Mouse (Mus musculus): ENCODE data around the gene Fbxo24. TPM values are rescaled to one million over a fixed set of nuclear protein-coding genes. Genes with fewer than 3 reads are reported as not detected.

Fbxo24 gene
- polyA plus RNA-seq, 1 experiment, result 0.72 TPM

DNA sequence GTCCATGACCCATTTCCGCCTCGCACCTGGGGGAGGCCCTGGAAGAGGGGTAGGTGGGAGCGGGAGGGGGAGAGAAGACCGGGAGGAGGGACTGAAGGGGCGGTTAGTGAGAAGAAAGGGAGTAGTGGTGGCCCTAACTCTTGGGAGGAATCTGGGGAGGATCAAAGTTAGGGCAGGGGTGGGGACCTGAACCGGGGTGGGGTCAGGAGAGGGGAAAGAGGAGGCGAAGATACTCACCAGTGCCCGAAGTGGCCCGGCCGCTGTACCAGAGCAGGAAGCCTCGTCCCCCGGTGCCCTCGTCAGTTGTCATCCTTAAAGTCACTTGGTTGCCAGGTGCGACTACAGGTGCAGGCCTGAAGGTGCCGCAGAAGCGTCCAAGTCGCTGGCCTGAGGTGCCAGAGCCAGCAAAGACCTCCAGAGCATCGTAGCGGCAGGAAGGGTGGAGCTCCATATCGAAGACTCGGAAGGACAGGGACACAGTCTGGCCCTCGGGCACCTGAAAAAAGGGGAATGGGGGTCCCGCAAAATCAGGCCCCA, 20.1 kb downstream of the Fbxo24 start:
- peaks cover 9% of the 10 kb centered on the region for H3K36me3 ChIP-seq (ENCODE audit: control insufficient read depth, insufficient read depth)
- no peak overlapping the region for H3ac ChIP-seq (ENCODE audit: control insufficient read depth, insufficient read length)
- H3K27me3 ChIP-seq (ENCODE audit: control insufficient read depth, insufficient read depth, insufficient read length), result no peaks in the 10 kb centered on the region
- H3K4me2 ChIP-seq (ENCODE audit: low read depth), result no peak overlapping the region
- peaks cover 31% of the 10 kb centered on the region for H3K79me2 ChIP-seq (ENCODE audit: control insufficient read depth, insufficient read depth)
- H3K4me3 ChIP-seq, result no peak overlapping the region
- TF ChIP-seq TCF3 (IDR thresholded peaks at IDR 0.05; ENCODE audit: insufficient read length, low read depth), result no peak
- no peak for TF ChIP-seq POLR2A (IDR thresholded peaks at IDR 0.05; ENCODE audit: insufficient read length, low read depth)
- TF ChIP-seq TCF12 (IDR thresholded peaks at IDR 0.05; ENCODE audit: insufficient read depth, poor library complexity, severe bottlenecking), result no peak
- no peak for TF ChIP-seq USF1 (IDR thresholded peaks at IDR 0.05; ENCODE audit: low read depth)
- no peak for TF ChIP-seq MYOD1 (IDR thresholded peaks at IDR 0.05; ENCODE audit: control insufficient read depth in 1 of 3, insufficient read length in 2 of 3, low read depth in 2 of 3)
- TF ChIP-seq MAX (IDR thresholded peaks at IDR 0.05; ENCODE audit: low read depth), result no peak
- TF ChIP-seq MYOG (IDR thresholded peaks at IDR 0.05; ENCODE audit: control insufficient read depth in 1 of 3, insufficient read depth in 1 of 3, insufficient read length in 2 of 3, low read depth in 2 of 3), result no peak

DNA sequence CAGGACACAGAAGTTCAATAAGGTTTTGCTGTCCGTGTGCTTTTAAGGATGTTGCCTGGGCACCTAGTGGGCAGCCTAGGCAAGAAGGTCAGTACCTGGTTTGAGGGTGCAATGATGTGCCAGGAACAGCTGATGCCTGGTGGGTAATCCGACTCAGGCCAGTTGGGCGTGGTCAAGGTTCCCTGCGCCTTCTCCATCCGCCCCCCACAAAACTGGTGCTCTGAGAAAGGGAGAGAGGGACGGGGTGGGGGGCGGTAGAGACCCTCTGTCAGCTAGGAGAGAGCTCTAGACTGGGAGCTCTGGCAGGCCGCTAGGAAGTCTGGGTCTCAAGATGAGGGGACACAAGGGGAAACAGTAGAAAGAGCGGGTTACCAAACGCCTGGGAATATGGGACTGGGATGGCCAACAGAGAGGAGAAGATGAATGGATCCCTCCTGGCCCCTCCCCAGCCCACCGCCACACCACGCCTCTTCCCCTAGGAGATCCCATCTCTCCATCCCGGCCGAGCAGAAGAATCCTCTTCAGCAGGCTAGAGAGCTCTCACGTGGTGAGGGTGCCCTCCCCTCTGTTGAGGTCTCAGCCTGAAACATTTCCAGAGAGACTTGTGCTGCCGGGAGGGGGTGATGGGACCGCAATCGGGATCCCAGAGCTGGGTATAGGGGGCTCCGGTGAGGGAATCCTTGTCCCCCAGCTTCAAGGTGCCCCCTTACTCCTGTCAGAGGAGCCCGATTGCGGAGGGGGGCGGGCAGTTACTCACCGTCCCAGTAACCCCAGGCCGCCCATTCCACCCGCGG, 20.7 kb downstream of the Fbxo24 start:
- Histone ChIP-seq H3K4me3 (no peak overlapping the region), H3K79me2 (ENCODE audit: control insufficient read depth, insufficient read depth) (peaks cover 32% of the 10 kb centered on the region), H3K27me3 (ENCODE audit: control insufficient read depth, insufficient read depth, insufficient read length) (no peaks in the 10 kb centered on the region), H3ac (ENCODE audit: control insufficient read depth, insufficient read length) (no peak overlapping the region), H3K36me3 (ENCODE audit: control insufficient read depth, insufficient read depth) (peaks cover 9% of the 10 kb centered on the region), H3K4me2 (ENCODE audit: low read depth) (no peak overlapping the region)
- TF ChIP-seq MYOG (IDR thresholded peaks at IDR 0.05; ENCODE audit: control insufficient read depth in 1 of 3, insufficient read depth in 1 of 3, insufficient read length in 2 of 3, low read depth in 2 of 3) (no peak), MYOD1 (IDR thresholded peaks at IDR 0.05; ENCODE audit: control insufficient read depth in 1 of 3, insufficient read length in 2 of 3, low read depth in 2 of 3) (peak in 2 of 3 experiments; percentile 7 to 34)

DNA sequence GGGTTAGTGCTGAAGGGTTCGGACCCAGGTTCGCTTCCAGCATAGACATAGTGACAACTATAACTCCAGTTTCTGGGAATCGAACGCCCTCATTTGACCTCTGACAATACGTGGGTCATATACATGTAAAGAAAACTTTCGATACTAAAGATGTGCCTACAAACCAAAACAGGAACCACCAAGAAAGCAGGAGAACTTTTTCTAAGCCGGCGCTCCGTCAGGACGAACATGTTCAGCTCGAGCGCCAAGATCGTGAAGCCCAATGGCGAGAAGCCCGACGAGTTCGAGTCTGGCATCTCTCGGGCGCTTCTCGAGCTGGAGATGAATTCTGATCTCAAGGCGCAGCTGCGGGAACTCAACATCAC, 27.5 kb downstream of the Fbxo24 start:
- Histone ChIP-seq H3K4me2 (ENCODE audit: low read depth) (peak overlapping the region; percentile 90), H3ac (ENCODE audit: control insufficient read depth, insufficient read length) (peak overlapping the region; percentile 43), H3K36me3 (ENCODE audit: control insufficient read depth, insufficient read depth) (peaks cover 9% of the 10 kb centered on the region), H3K27me3 (ENCODE audit: control insufficient read depth, insufficient read depth, insufficient read length) (no peaks in the 10 kb centered on the region), H3K4me3 (peak overlapping the region; percentile 56), H3K79me2 (ENCODE audit: control insufficient read depth, insufficient read depth) (peaks cover 13% of the 10 kb centered on the region)
- TF ChIP-seq MYOG (IDR thresholded peaks at IDR 0.05; ENCODE audit: control insufficient read depth in 1 of 3, insufficient read depth in 1 of 3, insufficient read length in 2 of 3, low read depth in 2 of 3) (no peak), POLR2A (IDR thresholded peaks at IDR 0.05; ENCODE audit: insufficient read length, low read depth) (no peak), CEBPB (IDR thresholded peaks at IDR 0.05; ENCODE audit: insufficient read depth, poor library complexity, severe bottlenecking) (no peak), TCF3 (IDR thresholded peaks at IDR 0.05; ENCODE audit: insufficient read length, low read depth) (no peak), REST (IDR thresholded peaks at IDR 0.05; ENCODE audit: insufficient read depth, insufficient read length) (no peak), E2F4 (IDR thresholded peaks at IDR 0.05; ENCODE audit: insufficient read depth) (no peak), TCF12 (IDR thresholded peaks at IDR 0.05; ENCODE audit: insufficient read depth, poor library complexity, severe bottlenecking) (no peak), MYOD1 (IDR thresholded peaks at IDR 0.05; ENCODE audit: control insufficient read depth in 1 of 3, insufficient read length in 2 of 3, low read depth in 2 of 3) (no peak), MAX (IDR thresholded peaks at IDR 0.05; ENCODE audit: low read depth) (no peak), USF1 (IDR thresholded peaks at IDR 0.05; ENCODE audit: low read depth) (no peak)

DNA sequence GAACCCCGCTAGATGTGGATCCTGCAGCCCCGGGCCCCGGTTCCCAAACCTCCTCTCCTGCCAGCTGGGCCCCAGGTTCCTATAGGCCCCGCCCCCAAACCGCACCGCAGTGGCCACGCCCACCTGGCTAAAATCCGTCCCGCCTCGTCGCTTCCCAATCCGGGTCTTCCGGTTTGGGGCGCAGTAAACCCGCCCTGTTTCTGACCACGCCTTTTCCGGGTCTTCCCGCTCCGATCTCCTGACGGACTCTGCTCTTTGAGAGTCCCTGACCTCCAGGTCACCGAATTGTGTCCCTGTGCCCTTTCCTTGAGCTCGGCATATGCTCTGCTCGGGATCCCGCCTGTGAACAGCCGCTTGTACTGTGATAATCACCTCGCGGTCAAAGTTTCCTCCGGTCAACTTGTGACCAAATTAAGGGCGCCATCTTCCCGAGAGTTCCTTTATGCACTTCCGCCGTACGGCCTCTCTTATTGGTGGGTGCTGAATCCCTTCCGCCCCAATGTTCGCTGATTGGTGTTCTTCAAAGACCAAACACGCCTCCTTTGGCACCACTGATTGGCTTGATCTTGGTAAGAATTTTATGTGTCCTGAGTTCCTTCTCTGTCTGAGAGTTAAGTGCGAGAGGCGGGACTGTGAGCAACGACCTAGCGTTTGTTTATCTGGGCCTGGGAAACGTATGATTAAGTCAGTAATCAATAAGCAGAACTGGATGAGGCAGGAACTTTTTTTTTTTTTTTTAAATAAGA, 28.0 kb downstream of the Fbxo24 start, which contains the start of gene Mospd3:
Gene Mospd3, minus strand, starts transcription at position 440 of the 746 bp plus-strand sequence.
- Histone ChIP-seq H3K27me3 (ENCODE audit: control insufficient read depth, insufficient read depth, insufficient read length) (no peaks in the 10 kb centered on the region), H3ac (ENCODE audit: control insufficient read depth, insufficient read length) (peak within 1 kb of the TSS; percentile 43), H3K4me2 (ENCODE audit: low read depth) (peak within 1 kb of the TSS; percentile 96), H3K36me3 (ENCODE audit: control insufficient read depth, insufficient read depth) (peaks cover 9% of the 10 kb centered on the region), H3K4me3 (peak within 1 kb of the TSS; percentile 56), H3K79me2 (ENCODE audit: control insufficient read depth, insufficient read depth) (peaks cover 13% of the 10 kb centered on the region)
- TF ChIP-seq MYOD1 (IDR thresholded peaks at IDR 0.05; ENCODE audit: control insufficient read depth in 1 of 3, insufficient read length in 2 of 3, low read depth in 2 of 3) (peak in 1 of 3 experiments; percentile 0), POLR2A (IDR thresholded peaks at IDR 0.05; ENCODE audit: insufficient read length, low read depth) (peak; percentile 60), MAX (IDR thresholded peaks at IDR 0.05; ENCODE audit: low read depth) (no peak), SRF (IDR thresholded peaks at IDR 0.05; ENCODE audit: control insufficient read depth, insufficient read length, low read depth) (peak; percentile 93), POLR2AphosphoS2 (IDR thresholded peaks at IDR 0.05; ENCODE audit: insufficient read length, low read depth) (peak; percentile 39), USF1 (IDR thresholded peaks at IDR 0.05; ENCODE audit: low read depth) (no peak), MYOG (IDR thresholded peaks at IDR 0.05; ENCODE audit: control insufficient read depth in 1 of 3, insufficient read depth in 1 of 3, insufficient read length in 2 of 3, low read depth in 2 of 3) (peak in 1 of 3 experiments; percentile 29)

DNA sequence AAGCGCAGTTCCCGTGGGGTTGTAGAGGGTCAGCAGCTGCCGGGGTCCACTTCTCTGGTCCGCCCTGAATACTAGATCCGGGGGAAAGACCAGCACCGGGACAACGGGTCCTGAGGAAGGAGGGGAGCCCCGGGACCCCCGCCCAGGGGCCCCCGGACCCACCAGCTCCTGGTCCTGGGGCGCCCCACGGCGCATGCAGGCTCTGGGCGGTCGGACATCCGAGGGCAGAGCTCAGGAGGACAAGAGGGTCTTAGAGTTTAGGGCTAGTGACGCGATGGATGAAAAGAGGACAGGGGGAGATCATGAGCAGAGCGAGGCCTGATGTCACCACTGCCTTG, 28.6 kb downstream of the Fbxo24 start:
- H3ac ChIP-seq (ENCODE audit: control insufficient read depth, insufficient read length), result peak overlapping the region; percentile 43
- peak overlapping the region; percentile 96 for H3K4me2 ChIP-seq (ENCODE audit: low read depth)
- TF ChIP-seq MYOD1 (IDR thresholded peaks at IDR 0.05; ENCODE audit: control insufficient read depth in 1 of 3, insufficient read length in 2 of 3, low read depth in 2 of 3) (peak in 1 of 3 experiments; percentile 0), POLR2AphosphoS2 (IDR thresholded peaks at IDR 0.05; ENCODE audit: insufficient read length, low read depth) (peak; percentile 51), MYOG (IDR thresholded peaks at IDR 0.05; ENCODE audit: control insufficient read depth in 1 of 3, insufficient read depth in 1 of 3, insufficient read length in 2 of 3, low read depth in 2 of 3) (no peak), TCF12 (IDR thresholded peaks at IDR 0.05; ENCODE audit: insufficient read depth, poor library complexity, severe bottlenecking) (no peak)
- H3K27me3 ChIP-seq (ENCODE audit: control insufficient read depth, insufficient read depth, insufficient read length), result no peaks in the 10 kb centered on the region
- H3K36me3 ChIP-seq (ENCODE audit: control insufficient read depth, insufficient read depth), result peaks cover 6% of the 10 kb centered on the region
- peaks cover 13% of the 10 kb centered on the region for H3K79me2 ChIP-seq (ENCODE audit: control insufficient read depth, insufficient read depth)
- H3K4me3 ChIP-seq, result peak overlapping the region; percentile 56
